Mouse (Mus musculus) liver, adult 2 months (tissue): Measurements from ENCODE around the gene Tgfbr3.

Experiments used
- CTCF ChIP-seq: fragments of 200-500 bp; IDR thresholded peaks from 2 replicates; pipeline ENCODE4 v1.5.1; 2011; ENCODE audit warnings: low read depth, low read length, control low read depth
- POLR2A ChIP-seq: fragments of 200-500 bp; IDR thresholded peaks from 2 replicates; pipeline ENCODE4 v1.6.1; 2011; ENCODE audit warnings: low read length, control low read depth; ENCODE audit not compliant: insufficient read depth; ENCODE audit errors: extremely low read depth

- no peak for TF ChIP-seq CTCF
- TF ChIP-seq POLR2A, result no peak
Measured at GRCm38 (mm10) chr5:107285563-107285962, 3.9 kb downstream of the Tgfbr3 start.
